Mouse (Mus musculus) inflammation-experienced regulatory T-cells, adult 6 months (primary cell): ENCODE results near the gene Mapk6. TPM values are rescaled to one million over a fixed set of nuclear protein-coding genes. Genes with fewer than 3 reads are reported as not detected.
"Not testable (repeated sequence)": the region's sequence is repeated elsewhere in the genome, so short reads cannot be mapped to it uniquely, and the experiment has no call there.

Source experiments
- ATAC-seq: one replicate; pipeline ENCODE4 v1.8.0; 2017
- polyA plus RNA-seq, 3 experiments: library from polyadenylated mRNA; unstranded; fragments of 100-300 nt; shearing (Covaris generic); gene quantifications; one replicate each; pipeline ENCODE4 v1.2.1; 2017

Gene Mapk6
- polyA plus RNA-seq, 3 experiments from 2014 or later, result 34.8 to 50.4 (median 39.5) TPM

- no peak for ATAC-seq
These were observed 27.0 kb downstream of the Mapk6 start for GRCm38 (mm10) chr9:75382825-75383224.

DNA sequence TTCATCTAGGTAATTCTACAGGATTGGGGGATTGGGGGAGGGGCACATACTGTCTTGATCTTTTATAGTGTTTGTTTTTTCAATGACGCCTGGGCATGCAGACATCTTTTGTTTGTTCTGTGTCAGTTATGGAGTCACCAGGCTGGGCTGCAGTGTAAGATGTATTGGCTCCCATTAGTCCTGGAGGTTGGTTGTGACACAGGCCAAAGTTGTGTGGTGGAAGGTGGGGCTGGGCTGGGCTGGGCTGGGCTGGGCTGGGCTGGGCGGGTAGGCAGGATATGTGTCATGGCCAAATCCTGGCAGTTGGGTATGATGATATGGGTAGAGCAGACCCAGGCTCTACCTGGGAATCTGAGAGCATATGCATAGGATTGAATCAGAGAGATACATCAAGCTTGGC lies 31.0 kb downstream of the Mapk6 start:
- no peak for ATAC-seq

GRCm38 (mm10) chr9:75376428-75376827 lies 33.4 kb downstream of the Mapk6 start:
- no peak for ATAC-seq

- no peak for ATAC-seq
These were observed 34.2 kb downstream of the Mapk6 start for GRCm38 (mm10) chr9:75375606-75376005.

GRCm38 (mm10) chr9:75368779-75369178 lies 41.0 kb downstream of the Mapk6 start:
- no peak for ATAC-seq

GRCm38 (mm10) chr9:75366191-75366590 lies 43.6 kb downstream of the Mapk6 start:
- ATAC-seq, result no peak

DNA sequence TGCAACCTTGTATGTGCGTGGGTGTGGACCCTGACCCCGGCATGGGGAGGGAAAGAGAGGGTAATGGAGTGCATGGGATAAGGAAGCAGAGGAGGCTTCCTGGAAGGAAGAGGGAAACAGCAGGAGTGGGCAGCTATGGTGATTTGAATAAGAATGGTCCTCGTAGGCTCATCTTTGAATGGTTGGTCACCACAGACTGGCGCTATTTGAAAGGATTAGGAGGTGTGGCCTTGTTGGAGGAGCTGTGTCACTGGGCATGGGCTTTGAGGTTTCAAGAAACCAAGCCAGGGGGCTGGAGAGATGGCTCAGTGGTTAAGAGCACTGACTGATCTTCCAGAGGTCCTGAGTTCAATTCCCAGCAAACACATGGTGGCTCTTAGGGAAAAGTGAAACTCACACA lies 44.6 kb downstream of the Mapk6 start:
- ATAC-seq, result no peak

GRCm38 (mm10) chr9:75363702-75364101 lies 46.1 kb downstream of the Mapk6 start:
- not testable (repeated sequence) for ATAC-seq

DNA sequence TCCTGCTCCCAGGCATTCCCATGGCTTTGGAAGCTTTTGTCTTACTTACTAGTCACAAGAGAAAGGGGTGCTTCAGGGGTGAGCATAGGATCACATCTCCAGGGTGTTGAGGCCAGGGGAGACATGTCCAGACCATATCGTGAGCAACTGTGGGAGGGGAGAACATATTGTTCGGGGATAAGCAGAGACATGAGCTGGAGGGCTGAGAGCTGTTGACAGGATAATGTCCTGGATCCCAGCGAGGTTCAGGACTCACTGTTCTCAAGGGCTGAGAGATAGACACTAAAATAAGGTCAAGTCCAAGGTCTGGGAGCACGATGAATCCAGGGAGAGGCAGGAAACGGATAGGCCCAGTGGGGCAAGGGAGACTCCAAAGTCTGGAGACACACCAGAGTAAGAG lies 46.8 kb downstream of the Mapk6 start:
- no peak for ATAC-seq

GRCm38 (mm10) chr9:75362201-75362600 lies 47.6 kb downstream of the Mapk6 start:
- no peak for ATAC-seq

GRCm38 (mm10) chr9:75361699-75362098 lies 48.1 kb downstream of the Mapk6 start:
- ATAC-seq, result peak; percentile 73

GRCm38 (mm10) chr9:75357087-75357654 lies 52.6 kb downstream of the Mapk6 start:
- ATAC-seq, result no peak

DNA sequence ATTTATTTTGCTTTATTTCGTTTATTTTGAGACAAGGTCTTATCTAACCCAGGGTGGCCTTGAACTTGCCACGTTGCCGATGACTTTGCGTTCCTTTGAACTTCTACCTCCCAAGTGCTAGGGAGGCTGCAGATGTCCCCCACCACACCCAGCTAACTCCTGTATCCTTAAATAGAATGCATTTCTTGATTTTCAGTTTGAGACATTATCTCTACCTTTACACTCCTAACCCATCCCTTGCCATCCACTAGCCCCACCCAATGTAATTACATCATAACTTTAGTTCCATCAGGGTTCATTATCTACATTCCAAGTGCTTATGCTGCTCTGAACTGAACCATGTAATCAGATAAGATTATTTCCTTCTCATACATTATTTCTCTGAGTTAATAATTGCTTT lies 54.0 kb downstream of the Mapk6 start:
- no peak for ATAC-seq

DNA sequence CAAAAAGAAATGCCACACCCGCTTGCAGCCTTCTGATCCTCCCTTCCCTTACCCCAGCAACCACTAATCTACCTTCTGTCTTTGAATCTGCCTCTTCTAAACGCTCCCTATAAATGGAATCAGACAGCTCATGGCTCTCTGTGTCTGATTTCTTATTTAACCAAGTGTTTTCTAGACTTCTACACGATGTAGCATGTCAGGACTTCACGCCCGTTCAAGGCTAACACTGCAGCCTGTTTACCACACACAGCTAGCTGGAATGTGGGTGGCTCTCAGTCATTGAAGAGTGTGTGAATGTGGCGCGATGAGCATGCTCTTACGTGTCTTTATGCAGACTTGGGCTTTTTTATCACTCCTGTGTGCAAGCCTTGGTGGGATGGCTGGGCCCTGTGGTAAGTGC lies 56.7 kb downstream of the Mapk6 start:
- ATAC-seq, result no peak

DNA sequence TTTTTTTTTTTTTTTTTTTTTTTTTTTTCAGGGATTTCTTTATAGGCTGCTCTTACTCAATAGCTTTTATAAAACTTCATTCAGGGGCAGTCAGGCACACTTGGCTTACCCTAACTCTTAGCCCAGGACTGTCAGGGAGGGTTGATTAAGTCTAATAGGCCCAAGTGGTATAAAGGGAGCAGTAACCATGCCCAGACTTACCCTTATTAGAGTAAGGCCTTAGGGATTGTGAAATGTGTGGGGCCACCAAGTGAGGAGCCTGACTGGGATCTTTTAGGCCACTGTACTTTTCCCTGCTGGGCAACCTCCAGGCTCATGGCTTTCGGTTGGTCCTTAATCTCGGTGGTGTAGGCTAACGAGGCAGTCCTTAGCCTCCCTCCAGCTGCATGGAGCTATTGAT lies 61.2 kb downstream of the Mapk6 start:
- no peak for ATAC-seq

DNA sequence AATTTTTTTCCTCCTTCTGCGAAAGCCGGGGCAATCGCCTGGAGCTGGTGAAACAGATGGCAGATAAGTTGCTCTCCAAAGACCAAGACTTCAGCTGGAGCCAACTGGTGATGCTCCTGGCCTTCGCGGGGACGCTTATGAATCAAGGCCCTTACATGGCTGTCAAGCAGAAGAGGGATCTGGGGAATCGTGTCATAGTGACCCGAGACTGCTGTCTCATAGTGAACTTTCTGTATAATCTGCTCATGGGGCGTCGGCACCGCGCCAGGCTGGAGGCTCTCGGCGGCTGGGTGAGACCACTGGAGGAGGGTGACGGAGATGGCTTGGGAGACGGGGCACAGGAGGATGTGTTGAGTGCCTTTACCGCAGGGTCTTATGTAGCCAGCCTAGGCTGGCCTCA lies 61.7 kb downstream of the Mapk6 start:
- ATAC-seq, result no peak

DNA sequence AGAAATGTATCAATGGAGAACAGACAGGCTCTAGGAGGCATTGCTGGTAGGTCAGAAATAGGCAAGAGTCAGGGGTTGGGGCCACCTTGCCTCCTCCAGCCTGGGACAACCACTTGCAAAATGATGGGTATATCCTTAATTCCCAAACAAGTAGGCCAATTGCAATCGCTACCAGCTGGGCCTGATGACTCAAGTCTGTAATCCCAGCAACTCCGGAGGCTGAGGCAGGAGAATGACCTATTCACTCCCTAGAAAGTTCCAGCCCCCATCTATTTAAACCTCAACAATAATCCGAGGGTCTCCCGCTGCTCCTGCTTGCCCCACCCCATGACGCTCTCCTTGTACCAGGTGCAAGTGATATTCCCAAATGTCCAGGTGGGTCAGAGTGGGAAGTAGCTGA lies 62.3 kb downstream of the Mapk6 start, which contains the start of gene Bcl2l10:
Gene Bcl2l10 (plus strand): TSS at position 301 of the 400 bp plus-strand sequence.
- ATAC-seq, result no peak

- ATAC-seq, result no peak
These were observed 67.4 kb downstream of the Mapk6 start for GRCm38 (mm10) chr9:75342433-75342832.

DNA sequence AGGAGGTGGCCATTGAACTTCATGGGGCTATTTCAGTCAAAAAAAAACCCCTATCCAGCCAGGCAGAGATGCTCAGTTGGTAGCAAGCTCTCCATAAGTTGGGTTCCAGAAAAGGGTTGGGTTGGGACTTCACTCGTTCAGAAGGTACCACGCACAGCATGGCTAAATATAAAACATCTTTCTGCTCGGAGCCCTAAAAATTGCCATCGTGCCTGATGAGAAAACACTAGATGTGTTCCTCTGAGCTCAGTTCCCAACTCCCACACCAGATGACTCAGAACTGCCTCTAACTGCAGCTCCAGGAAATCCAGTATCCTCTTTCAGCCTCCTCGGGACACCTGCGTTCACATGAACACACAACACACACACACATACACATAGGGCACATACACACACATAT lies 71.8 kb downstream of the Mapk6 start:
- ATAC-seq, result no peak

DNA sequence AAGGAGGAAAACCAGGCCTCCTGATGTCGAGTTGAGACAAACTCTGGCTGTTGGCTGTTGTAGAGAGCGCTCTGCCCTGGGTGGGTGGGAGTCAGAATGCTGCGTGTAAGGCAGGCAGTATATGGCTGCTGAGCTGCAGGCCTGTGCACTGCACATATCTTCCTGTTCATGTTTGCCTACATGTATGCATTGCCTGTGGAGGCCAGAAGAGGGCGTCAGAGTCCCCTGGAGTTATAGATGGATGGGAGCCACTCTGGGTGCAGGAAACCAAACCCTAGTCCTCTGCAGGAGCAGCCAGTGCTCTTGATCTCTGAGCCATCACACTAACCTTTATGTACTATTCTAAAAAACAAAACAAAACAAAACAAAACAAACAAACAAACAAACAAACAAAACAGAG lies 75.4 kb downstream of the Mapk6 start:
- ATAC-seq, result no peak

DNA sequence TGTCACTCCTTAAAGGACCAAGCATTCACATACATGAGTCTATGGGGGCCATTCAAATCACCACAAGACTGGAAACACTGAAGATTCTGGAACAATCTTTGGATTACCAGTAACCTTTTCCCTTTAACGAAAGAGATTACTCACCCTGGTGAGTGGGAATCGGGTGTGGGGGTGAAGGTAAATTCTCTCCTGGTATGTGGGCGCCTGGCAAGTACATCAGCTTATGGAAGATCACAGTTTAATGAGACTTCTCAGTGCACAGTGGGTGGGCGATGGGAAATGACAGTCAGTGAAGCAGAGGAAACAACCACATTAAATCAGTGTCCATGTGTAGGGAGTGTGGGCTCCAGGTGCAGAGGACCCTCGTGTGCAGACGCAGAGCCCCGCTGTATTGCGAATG lies 79.0 kb downstream of the Mapk6 start:
- ATAC-seq, result no peak

- no peak for ATAC-seq
These were observed 81.8 kb downstream of the Mapk6 start for GRCm38 (mm10) chr9:75328047-75328446.

DNA sequence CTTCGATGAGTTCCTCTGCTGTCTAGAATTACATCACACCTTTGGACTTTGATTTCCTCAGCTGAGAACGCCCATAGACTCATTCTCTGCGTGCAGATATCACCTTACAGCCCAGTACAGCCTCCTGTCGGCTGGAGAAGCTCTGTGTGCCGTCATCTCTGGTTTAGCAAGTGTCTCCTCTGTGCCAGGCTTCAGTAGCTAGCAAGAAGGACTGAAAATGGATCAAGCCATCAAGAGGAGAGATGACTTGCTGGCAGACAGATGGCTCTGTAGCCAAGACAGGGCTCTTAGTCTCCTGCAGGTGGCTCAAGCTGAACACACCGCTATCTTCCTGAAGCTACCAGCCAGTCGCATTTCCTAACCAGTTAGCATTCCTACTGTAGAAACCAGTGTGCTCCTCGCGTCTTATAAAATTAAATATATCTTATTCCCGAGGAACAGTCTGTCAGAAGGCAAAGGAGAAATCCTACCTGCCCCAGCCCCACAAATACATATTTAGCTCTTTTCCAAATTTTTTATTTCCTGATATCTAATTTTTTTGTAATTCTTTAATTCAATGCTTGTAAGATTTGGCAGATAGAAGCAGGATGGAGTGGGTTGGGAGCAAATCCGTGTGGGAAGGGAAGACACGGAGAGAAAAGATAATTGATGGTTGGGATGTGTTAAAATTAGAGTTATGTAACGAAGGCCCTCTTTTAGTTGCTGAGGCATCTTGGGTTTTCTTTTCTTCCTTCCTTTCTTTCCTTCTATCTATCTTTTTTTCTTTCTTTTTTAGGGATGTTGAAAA lies 87.5 kb downstream of the Mapk6 start:
- ATAC-seq, result no peak

GRCm38 (mm10) chr9:75319365-75319764 lies 90.4 kb downstream of the Mapk6 start:
- no peak for ATAC-seq
